Mouse (Mus musculus): ENCODE data around the gene Nufip2.
"Not testable (repeated sequence)": the region's sequence is repeated elsewhere in the genome, so short reads cannot be mapped to it uniquely, and the experiment has no call there.

The Nufip2 gene

DNA sequence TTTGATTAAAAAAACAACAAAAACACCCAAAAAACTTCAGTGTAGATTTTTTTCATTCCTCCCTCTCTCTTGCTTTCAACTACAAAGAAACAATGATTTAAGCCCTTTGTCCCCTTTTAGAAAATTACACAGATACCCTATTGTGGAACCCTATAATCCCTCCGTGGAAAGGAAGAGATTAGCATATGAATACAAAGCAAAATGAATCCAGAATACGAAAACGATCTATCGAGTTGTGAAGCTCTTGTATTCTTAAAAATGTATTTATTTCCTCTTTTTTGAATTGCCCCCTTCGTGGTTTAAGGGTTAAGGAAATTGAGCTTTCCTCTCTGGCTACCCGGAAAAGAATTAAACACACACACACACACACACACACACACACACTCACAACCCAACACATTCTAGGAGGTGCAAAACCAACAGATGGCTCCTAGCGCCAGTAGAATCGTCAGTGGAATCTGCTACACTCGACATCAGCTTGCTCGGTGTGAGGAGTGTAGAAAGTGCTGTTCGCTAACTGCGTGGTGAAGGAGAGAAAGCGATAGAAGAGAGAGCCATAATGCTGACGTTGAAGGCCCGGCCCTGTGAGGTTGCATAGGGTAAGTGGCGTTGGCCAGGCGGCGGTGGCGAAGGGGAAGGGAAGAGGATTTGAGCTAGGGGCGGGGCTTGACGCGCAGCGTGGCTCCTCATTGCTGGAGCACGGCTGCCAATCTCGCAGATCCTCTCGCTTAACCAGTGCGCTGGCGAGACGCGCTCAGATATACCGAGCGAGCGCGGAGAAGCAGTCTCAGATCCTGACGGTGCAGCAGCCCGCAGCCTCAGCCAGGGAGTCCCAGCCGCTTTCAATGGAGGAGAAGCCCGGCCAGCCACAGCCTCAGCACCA, at the start of gene Nufip2:
TSS of gene Nufip2 (plus strand) at position 773 of the 883 bp plus-strand sequence.
- DNase-seq: peak; percentile 99

DNA sequence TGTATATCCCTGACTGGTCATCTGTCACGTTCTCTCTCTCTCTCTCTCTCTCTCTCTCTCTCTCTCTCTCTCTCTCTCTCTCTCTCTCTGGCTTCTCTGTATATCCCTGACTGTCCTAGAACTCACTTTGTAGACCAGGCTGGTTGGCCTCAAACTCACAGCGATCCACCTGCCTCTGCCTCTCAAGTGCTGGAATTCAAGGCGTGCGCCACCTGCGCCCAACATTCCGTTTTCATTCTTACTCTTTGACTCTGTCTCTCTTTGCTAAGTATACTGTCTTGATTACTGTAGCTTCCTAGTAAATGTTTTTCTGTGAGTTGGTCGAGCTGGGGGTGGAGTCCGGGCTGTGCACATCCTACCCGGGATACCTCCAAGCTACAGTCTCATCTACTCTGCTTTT, 44.6 kb upstream of the Nufip2 start:
- DNase-seq: no peak

DNA sequence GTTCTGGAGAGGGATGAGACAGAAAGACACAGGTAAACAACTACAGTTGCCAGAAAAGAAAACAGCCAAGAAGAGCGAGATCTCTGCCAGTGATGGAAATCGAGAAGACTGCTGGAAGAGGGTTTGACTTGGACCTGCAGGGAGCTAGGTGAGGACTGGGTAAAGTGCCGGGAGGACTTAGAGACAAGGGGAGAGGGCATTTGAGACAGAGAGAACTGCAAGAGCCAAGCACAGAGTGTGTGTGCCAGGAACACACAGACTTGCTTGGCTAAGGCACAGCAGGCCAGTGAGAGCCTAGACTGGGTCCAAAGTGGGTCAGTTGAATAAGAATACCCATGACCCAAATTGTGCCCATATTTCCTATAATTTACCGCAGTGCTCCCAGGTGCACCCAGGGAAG, 40.5 kb upstream of the Nufip2 start:
- no peak for DNase-seq

DNA sequence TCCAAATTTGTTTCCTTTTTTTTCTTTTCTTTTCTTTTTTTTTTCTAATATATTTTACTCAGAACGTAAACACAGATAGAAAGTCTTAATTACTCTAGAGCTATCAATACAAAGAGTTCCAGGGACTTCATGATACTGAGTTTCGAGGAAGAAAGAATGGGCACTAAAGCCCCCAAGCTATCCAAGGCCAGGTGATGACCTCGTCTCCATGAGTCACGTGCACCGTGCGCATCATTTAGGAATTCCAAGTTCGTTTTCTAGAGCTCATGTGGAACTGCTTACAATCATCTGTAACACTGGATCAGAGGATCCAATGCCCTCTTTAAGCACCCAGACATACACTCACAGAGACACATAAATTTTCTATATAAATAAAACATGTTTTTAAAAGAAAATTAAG, 37.1 kb upstream of the Nufip2 start:
- no peak for DNase-seq

DNA sequence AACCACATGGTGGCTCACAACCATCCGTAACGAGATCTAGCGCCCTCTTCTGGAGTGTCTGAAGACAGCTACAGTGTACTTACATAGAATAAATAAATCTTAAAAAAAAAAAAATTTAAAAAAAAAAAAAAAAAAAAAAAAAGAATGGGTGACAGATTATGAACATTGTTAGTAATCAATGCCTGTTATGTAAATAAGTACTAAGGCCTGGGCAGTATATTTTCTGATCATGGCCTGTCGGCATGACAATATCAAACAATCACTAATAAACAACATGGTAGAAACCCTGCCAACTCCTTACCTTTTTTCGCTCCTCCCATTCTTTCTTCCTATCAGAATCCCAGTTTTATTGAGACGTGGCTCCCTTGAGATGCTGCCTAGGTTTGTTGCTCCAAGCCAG, 33.5 kb upstream of the Nufip2 start:
- no peak for DNase-seq

DNA sequence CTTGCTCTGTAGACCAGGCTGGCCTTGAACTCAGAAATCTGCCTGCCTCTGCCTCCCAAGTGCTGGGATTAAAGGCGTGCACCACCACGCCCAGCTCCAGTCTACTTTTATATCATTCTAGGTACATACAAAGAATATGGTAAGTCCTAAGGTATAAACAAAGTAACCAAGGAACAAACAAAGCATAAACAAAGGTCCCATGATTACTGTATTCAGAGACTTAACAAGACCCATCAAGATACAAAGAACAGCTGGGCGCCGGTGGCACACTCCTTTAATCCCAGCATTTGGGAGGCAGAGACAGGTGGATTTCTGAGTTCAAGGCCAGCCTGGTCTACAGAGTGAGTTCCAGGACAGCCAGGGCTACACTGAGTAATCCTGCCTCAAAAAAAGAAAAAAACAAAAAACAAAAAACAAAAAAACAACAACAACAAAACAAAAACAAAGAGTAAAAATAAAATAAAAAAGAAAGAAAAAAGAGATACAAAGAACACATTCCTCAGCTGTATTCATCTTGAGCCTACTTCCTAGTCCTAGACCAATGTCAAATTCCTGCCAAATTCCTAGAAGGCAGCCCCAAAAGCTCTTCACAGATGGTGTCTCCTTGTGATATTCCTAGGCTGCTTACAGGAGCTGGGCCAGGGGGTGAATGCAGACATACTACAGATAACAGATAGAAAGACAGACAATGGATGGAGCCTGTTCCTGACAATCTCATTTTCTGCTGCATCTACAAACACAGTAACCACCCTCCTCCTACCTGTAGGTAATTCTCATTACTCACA, 32.4 kb upstream of the Nufip2 start:
- not testable (repeated sequence) for DNase-seq

DNA sequence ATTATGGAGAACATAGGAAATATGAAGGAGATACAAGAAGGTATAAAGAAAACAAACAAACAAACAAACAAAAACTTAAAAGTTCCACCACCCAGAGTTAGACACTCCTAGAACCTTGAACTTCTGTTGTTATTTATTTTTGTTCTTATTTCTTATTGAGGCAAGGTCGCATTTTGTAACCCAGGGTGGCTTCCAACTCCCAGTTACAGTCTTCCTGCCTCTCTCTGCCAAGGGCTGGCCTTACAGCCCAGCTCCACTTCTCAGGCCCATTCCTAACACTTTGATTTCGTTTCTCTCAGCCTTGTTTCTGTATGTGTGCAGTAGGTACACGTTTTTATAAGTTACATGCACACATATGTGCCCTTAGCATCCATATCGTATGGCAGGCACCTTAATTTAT, 26.0 kb upstream of the Nufip2 start:
- no peak for DNase-seq

DNA sequence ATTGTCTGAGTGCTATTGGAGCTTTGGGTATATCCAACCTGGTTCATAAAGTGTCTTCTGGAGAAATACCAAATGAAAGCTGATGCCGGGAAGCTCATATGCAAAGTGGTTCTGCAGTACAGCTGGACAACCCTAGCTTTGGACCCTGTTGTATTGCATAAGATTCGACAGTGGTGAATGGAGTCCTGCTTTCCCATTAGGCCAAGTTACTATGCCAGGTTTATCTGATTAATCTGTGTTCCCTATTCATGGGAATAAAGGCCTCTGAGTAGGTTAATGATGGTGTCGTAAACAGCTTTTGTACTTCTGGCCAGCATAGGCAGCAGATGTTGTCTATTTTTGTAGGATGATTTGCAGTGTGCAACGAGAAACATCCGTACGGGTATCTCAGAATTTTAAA, 22.3 kb upstream of the Nufip2 start:
- DNase-seq: no peak

DNA sequence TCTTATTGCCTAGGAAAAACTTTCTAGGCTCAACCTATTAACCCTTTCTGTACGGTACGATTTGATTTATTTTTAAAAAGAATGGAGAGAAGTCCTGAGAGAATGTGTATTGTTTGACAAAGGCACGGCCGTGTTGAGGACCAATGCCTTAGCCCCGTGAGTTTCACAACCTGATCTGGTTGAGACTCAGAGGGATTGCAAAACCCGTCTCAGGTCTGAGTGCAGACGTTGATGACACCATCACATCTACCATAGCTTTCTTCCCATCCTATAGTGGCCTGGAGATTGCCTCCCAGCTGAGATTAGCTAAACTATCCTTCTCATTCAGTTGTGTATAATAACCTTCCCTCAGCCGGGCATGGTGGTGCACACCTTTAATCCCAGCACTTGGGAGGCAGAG, 21.9 kb upstream of the Nufip2 start:
- DNase-seq: no peak

DNA sequence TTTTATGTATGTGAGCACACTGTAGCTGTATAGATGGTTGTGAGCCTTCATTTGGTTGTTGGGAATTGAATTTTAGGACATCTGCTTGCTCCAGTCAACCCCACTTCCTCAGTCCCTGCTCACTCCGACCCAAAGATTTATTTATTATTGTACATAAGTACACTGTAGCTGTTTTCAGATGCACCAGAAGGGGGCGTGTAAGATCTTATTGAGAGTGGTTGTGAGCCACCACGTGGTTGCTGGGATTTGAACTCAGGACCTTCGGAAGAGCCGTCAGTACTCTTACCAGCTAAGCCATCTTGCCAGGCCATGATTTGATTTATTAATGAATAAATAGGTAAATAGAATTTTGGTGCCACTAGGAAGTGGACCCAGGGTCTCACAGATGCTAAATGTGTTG, 20.6 kb upstream of the Nufip2 start:
- not testable (repeated sequence) for DNase-seq

DNA sequence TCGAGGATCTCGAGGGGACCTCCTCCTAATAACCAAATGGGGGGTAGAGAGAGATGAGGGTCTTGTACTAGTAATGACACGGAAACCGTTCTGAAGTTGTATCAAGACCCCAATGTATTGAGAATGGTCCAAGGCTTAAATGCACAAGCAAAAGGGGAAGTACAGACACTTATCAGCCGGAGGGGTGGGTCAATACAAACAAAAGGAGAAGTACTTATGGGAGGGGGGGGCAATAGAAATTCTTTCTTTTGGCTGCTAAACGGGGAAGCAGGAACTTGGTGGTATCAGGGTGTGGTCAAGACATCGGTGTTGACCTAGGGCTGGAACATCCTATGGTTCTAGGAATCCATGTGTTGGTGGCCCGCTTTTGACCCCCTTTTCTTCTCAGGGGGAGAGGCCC, 19.2 kb upstream of the Nufip2 start:
- DNase-seq: not testable (repeated sequence)

DNA sequence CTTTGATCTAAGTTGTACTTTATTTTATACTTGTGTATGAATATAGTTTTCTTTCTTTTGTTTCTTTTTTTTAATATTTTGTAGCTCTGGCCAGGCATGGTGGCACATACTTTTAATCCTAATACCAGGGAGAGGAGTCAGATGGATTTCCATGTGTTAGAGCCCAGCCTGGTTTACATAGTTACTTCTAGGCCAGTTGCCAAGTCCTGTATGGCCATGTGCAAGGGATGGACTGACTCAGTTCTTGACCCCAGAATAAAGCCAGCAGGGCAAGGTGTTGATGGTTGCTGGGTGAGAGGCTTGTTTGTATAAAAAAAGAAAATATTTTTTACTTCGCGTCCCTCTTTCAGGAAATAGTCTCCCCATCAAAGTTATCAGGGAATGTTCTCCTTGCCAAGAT, 13.2 kb upstream of the Nufip2 start:
- DNase-seq: no peak

DNA sequence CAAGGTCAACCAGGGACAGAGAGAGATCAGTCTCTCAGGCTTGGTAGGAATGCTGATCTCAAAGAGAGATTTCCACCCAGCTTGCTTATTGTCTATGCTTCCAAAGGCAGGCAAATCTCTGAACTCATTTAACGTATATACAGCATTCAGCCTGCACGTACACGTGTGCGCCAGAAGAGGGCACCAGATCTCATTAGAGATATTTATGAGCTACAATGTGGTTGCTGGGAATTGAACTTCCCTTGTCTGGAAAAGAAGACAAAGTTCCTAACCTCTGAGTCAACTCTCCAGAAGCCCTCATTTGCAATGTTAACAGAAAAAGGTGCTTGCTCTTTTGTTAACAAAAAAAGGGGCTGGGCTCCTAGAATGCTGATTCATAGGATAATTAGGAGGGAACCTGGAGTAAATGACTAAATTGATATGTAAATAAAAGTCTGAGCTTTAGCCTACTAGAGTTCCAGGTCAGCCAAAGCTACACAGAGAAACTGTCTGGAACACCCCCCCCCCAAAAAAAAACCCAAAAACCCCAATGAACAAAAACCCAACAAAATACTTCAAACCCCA, 12.4 kb upstream of the Nufip2 start:
- DNase-seq: peak; percentile 8

DNA sequence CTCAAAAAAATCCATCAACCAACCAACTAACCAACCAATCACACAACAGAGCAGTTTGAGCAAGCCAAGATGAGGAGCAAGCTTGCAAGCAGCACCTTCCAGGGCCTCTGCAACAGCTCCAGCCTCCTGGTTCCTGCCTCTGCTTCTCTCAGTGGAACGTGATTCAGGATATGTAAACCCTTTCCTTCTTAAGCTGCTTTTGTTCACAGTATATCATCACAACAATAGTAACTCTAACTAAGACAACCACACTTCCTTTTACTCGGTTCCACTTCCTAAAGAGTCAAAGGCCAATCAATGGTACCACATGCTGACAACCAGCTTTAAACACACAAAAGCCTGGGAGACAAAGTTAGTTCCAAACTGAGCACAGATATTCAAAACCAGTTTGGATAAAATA, 5.9 kb upstream of the Nufip2 start:
- no peak for DNase-seq

DNA sequence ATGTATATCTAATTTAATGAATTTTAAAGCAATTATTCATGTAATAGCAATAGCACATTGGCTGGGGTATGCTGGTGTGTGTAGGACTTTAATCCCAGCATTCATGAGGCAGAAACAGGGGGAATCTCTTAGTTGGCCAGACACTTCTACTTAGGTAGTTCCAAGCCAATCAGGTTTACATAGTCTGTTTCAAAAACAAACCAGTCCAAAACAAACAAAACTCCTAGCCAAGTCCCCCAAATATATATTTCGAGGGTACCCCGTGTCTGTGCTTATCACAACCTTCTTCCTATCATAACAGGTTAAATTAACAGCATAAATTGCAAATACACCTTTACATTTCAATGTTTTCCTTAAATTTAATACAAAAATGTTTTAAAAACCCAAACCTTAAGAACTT, 1.1 kb upstream of the Nufip2 start:
- DNase-seq: no peak

DNA sequence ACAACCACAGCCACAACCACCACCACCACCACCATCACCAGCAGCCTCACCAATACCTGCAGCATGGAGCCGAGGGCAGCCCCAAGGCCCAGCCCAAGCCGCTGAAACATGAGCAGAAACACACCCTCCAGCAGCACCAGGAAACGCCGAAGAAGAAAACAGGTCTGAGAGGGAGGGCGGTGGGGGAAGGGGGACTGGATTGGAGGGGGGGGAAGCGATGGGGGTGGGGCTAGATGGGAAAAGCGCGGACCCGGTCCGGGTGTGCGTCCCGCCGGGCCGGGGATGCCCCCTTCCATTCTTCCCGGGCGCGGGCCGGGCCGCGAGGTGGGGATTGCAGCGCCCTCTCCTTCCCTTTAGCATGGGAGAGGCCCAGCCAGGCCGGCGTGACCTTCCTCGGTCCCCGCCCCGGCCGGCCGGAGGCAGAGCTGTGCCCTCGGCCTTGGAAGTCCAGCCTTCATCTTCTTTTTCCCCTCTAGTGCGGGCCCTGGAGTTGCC, 438 bp downstream of the Nufip2 start:
- DNase-seq: peak; percentile 61

DNA sequence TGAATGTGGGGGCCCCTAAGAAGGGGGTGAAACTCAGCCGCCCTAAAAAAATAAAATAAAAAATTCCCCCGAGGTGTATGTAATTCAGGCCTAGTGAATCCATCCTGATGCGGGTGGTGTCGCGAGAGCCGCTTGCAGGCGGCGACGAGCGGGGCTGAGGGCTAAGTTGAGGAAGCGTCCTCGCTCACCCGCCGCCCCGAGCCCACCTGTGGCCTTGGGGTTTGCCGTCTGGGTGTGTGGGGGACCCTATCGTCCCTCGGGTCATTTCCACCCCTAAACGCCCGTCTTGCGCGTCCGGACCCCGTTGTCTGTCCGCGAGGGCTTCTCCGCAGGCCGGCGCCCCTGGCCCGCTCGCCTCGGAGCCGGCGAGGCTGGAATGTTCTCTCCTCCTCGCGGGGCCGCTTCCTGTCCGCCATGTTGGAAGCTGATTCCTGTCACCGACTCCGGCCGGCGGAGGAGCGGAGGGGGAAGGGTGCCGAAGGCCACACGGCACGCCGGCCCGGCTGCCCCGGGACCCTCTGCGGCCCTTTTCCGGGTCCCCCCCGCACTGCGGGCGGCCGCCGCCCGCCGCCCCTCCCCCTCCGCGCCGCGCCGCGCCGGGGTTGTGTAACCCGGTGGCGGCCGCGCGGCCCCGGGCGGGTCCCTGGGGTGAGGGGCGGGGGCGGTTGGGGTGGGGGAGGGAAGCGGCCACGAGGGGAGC, 1.0 kb downstream of the Nufip2 start:
- DNase-seq: peak; percentile 84

DNA sequence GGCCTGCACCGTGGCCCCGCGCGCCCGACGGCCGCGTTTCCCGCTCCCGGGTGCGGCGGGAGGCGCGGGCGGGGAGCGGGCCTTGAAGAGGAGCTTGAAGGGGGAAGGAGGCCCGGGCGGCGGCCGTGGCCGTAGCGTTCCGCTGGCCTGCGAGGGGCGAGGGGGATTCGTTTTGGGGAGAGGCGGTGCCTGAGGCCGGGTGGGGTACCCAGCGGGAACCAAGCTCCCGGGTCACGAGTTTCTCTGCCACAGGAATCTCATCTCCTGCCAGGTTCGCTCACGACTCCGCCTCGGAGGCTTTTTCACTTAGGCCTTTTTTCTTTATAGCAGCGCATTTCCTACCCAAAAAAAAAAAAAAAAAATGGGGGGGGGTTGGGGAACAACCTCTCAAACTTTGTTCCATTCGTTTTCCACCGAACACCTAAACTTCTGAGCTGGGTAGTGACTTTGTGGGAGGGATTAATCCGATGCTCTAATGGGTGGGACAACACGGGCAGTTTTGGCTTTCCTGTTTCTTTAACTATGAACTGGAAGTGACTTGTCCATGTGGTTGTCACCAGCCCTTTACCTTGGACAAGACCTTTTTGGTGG, 1.7 kb downstream of the Nufip2 start:
- DNase-seq: peak; percentile 59

DNA sequence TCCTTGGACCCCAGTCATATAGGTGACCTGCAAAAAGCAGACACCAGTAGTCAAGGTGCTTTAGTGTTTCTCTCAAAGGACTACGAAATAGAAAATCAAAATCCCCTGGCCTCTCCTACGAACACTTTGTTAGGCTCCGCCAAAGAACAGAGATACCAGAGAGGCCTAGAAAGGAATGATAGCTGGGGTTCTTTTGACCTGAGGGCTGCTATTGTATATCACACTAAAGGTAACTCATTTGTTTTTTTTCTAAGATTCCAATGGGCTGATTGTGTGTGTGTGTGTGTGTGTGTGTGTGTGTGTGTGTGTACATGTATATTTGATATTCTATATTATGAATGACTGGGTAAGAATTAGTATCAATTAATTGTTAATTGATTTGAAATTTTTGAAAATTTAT, 7.1 kb downstream of the Nufip2 start:
- DNase-seq: no peak

DNA sequence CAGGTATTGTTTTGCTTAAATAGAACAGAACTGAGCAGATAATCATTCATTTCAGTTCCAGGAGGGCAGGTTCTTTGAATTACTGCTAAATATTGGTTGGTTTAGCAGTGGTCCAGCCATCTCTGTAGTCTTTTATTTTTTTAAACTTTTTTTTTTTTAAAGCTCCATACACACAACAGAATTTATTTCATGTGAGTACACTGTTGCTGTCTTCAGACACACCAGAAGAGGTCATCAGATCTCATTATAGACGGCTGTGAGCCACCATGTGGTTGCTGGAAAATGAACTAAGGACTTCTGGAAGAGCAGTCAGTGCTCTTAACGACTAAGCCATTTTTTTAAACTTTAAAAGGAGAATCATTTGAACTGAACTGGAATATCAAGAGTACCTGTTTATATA, 11.3 kb downstream of the Nufip2 start:
- DNase-seq: no peak

DNA sequence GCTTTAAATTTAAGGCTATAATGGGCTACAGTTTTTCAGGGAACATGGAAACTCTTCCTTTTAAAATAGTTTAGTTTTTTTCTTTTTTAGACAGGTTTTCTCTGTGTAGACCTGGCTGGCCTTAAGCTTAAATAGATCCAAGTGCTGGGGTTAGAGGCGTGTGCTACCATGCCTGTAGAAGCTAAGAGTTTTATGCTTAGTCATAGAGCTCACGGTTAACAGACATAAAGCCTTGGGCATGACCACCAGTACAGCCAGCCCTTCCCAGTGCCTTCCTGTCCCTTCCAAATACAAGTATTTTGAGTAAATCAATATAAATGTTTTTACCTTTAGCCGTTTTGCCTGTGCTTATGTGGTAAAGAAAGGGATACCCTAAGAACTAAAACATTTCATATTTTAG, 20.0 kb downstream of the Nufip2 start:
- DNase-seq: no peak

DNA sequence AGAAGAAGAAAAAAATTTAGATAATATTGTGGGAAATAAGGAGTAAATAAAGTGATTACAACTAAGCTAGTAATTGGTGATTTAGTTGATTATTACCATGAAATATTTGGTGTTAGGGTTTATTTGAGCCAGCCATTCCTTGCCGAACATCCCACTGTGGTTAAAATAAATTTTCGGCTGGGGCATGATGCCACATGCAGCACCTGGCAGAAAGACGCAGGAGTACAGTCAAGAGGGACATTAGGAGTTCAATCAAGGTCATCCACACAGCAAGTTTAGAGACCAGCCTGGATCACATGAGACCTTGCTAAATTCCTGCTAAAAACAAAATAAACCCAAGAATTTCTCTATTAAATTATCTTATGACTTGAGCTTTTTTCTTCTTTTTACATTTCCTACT, 23.1 kb downstream of the Nufip2 start:
- DNase-seq: no peak

DNA sequence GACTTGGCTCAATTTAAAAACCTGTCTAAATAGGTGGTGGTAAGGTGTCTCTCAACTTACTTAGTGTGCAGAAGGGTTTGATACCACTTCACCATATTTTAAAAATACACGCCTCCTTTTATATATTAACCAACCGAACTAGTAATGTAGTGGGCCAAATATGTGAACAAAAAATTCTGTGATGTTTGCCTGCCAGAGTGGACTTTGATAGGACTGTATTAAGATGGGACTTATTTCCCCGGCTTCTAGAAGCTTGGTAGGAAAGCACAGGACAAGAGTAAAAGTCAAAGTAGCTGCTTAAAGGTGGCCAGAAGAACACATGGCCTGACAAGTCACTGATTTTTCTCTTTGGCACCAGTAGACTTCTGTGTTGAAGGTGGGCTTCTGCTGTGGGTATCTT, 27.8 kb downstream of the Nufip2 start:
- DNase-seq: no peak
